Mouse (Mus musculus) cortical plate, adult 2 months (tissue): Measurements from ENCODE around the gene Parvb.

Experiments
- CTCF ChIP-seq: fragments of 200-500 bp; IDR thresholded peaks from 2 replicates; pipeline ENCODE4 v1.5.1; 2011; ENCODE audit warnings: mild to moderate bottlenecking, control low read depth, low read length; ENCODE audit not compliant: insufficient read depth; ENCODE audit errors: extremely low read depth
- POLR2A ChIP-seq: fragments of 200-500 bp; IDR thresholded peaks from 2 replicates; pipeline ENCODE4 v1.6.1; 2011; ENCODE audit warnings: mild to moderate bottlenecking, low read length, control low read depth; ENCODE audit not compliant: insufficient read depth; ENCODE audit errors: extremely low read depth

- TF ChIP-seq CTCF = no peak
- no peak for TF ChIP-seq POLR2A
Observed at GRCm38 (mm10) chr15:84319393-84319792, 87.5 kb downstream of the Parvb start.
